Mouse (Mus musculus) neural tube, embryonic 12.5 days (tissue): ENCODE measurements around the gene Paf1. TPM values are rescaled to one million over a fixed set of nuclear protein-coding genes. Genes with fewer than 3 reads are reported as not detected.

Experiments used
- ATAC-seq: fragments of 200-750 bp; cut with Nextera tagmentation; 2 replicates; pipeline ENCODE4 v1.8.0; 2017; ENCODE audit warnings: low read depth, mild to moderate bottlenecking, moderate TSS enrichment, moderate library complexity; ENCODE audit not compliant: low FRiP score
- H3K27ac ChIP-seq: fragments of 300-500 bp; sonication (generic); 2 replicates; pipeline ENCODE4 v1.5.1; 2016
- H3K27me3 ChIP-seq: fragments of 300-500 bp; sonication (generic); replicated peaks from 2 replicates; pipeline ENCODE4 v1.6.1; 2016; ENCODE audit warnings: mild to moderate bottlenecking
- H3K36me3 ChIP-seq: fragments of 300-500 bp; sonication (generic); 2 replicates; pipeline ENCODE4 v1.6.1; 2016; ENCODE audit warnings: mild to moderate bottlenecking
- H3K4me1 ChIP-seq: fragments of 300-500 bp; sonication (generic); 2 replicates; pipeline ENCODE4 v1.6.1; 2016
- H3K4me2 ChIP-seq: fragments of 300-500 bp; sonication (generic); replicated peaks from 2 replicates; pipeline ENCODE4 v1.6.1; 2016; ENCODE audit warnings: mild to moderate bottlenecking
- H3K4me3 ChIP-seq: fragments of 300-500 bp; sonication (generic); 2 replicates; pipeline ENCODE4 v1.5.1; 2016
- H3K9ac ChIP-seq: fragments of 300-500 bp; sonication (generic); 2 replicates; pipeline ENCODE4 v1.6.1; 2016; ENCODE audit warnings: mild to moderate bottlenecking
- H3K9me3 ChIP-seq: fragments of 300-500 bp; sonication (generic); 2 replicates; pipeline ENCODE4 v1.6.1; 2016; ENCODE audit warnings: mild to moderate bottlenecking
- WGBS: fragments of 180-500 bp; shearing (Covaris S2); methylation state at CpG from one replicate; pipeline ENCODE4 v1.1.7; 2016; 5-methylcytosine and 5-hydroxymethylcytosine counted together
- polyA plus RNA-seq: library from polyadenylated mRNA; unstranded; fragments of >200 nt; fragmentation: Nextera tagmentation; extraction: Ambion mirVana; gene quantifications from 2 replicates; pipeline ENCODE4 v1.2.1, GENCODE M21; 2016

The Paf1 gene
- polyA plus RNA-seq, 1 experiment from 2014 or later, result 85.3 TPM

GRCm38 (mm10) chr7:28444344-28444974, 51.7 kb downstream of the Paf1 start:
- 85% methylated on average over 13 of the region's 13 CpGs for WGBS

GRCm38 (mm10) chr7:28446446-28446845, 53.7 kb downstream of the Paf1 start:
- WGBS, result 10% methylated on average over 12 of the region's 12 CpGs
- peaks cover 5% of the 10 kb centered on the region; the same call in 1 of the 2 replicates for H3K4me1 ChIP-seq
- H3K27ac ChIP-seq, result no peak overlapping the region
- no peak overlapping the region for H3K4me2 ChIP-seq
- no peaks in the 10 kb centered on the region for H3K36me3 ChIP-seq
- H3K9me3 ChIP-seq, result no peaks in the 10 kb centered on the region
- no peak overlapping the region for H3K9ac ChIP-seq
- no peak overlapping the region for H3K4me3 ChIP-seq
- ATAC-seq, result 0 out of 2 replicates have a peak, but pooled peaks have one; percentile 27
- peaks cover 4% of the 10 kb centered on the region; the same call in 1 of the 2 replicates for H3K27me3 ChIP-seq

More at GRCm38 (mm10) chr7:28444344-28444974, 51.7 kb downstream of the Paf1 start:
- Histone ChIP-seq H3K27me3 (peaks cover 4% of the 10 kb centered on the region; the same call in 1 of the 2 replicates), H3K36me3 (no peaks in the 10 kb centered on the region), H3K9ac (no peak overlapping the region), H3K4me2 (no peak overlapping the region), H3K27ac (no peak overlapping the region), H3K4me3 (no peak overlapping the region), H3K9me3 (no peaks in the 10 kb centered on the region), H3K4me1 (peaks cover 5% of the 10 kb centered on the region; the same call in 1 of the 2 replicates)
- no peak for ATAC-seq

- no peak overlapping the region for H3K4me3 ChIP-seq
- no peak overlapping the region for H3K4me2 ChIP-seq
- peaks cover 5% of the 10 kb centered on the region; the same call in 1 of the 2 replicates for H3K4me1 ChIP-seq
- H3K9ac ChIP-seq, result no peak overlapping the region
- no peak for ATAC-seq
- H3K36me3 ChIP-seq, result no peaks in the 10 kb centered on the region
- 14% methylated on average over 12 of the region's 12 CpGs for WGBS
- H3K9me3 ChIP-seq, result no peaks in the 10 kb centered on the region
- peaks cover 4% of the 10 kb centered on the region; the same call in 1 of the 2 replicates for H3K27me3 ChIP-seq
- no peak overlapping the region for H3K27ac ChIP-seq
Measured at GRCm38 (mm10) chr7:28447101-28447830, 54.5 kb downstream of the Paf1 start.

GRCm38 (mm10) chr7:28447865-28448820, 55.4 kb downstream of the Paf1 start:
- Histone ChIP-seq H3K4me3 (no peak overlapping the region), H3K27ac (no peak overlapping the region), H3K27me3 (peaks cover 4% of the 10 kb centered on the region; the same call in 1 of the 2 replicates), H3K4me1 (peaks cover 11% of the 10 kb centered on the region), H3K36me3 (no peaks in the 10 kb centered on the region), H3K4me2 (no peak overlapping the region), H3K9ac (no peak overlapping the region), H3K9me3 (no peaks in the 10 kb centered on the region)
- no peak for ATAC-seq
- WGBS, result 70% methylated on average over 13 of the region's 13 CpGs

Other genes with a start within 250 kb of the Paf1 start
- gene Fbl, start 223.2 kb upstream of the Paf1 start, polyA plus RNA-seq, result 118 and 135 TPM in 2 replicates
- 20.4 and 22.0 TPM in 2 replicates for gene Dyrk1b, start 213.5 kb upstream of the Paf1 start, polyA plus RNA-seq
- gene Eid2, start 125.1 kb upstream of the Paf1 start, polyA plus RNA-seq, result 27.7 and 31.9 TPM in 2 replicates
- 29.8 and 30.7 TPM in 2 replicates for gene Eid2b, start 115.2 kb upstream of the Paf1 start, polyA plus RNA-seq
- gene Selenov, start 101.8 kb upstream of the Paf1 start, polyA plus RNA-seq, result 0.68 and 1.1 TPM in 2 replicates
- 80.4 and 82.2 TPM in 2 replicates for gene Dll3, start 90.7 kb upstream of the Paf1 start, polyA plus RNA-seq
- 174 and 180 TPM in 2 replicates for gene Timm50, start 80.9 kb upstream of the Paf1 start, polyA plus RNA-seq
- gene Supt5, start 54.2 kb upstream of the Paf1 start, polyA plus RNA-seq, result 98.5 and 110 TPM in 2 replicates
- gene Rps16, start 42.3 kb upstream of the Paf1 start, polyA plus RNA-seq, result 540 and 574 TPM in 2 replicates
- 58.9 and 63.3 TPM in 2 replicates for gene Plekhg2, start 20.4 kb upstream of the Paf1 start, polyA plus RNA-seq
- gene Zfp36, start 12.7 kb upstream of the Paf1 start, polyA plus RNA-seq, result 5.6 and 6.5 TPM in 2 replicates
- gene Med29, start 243 bp upstream of the Paf1 start, polyA plus RNA-seq, result 42.9 and 43.9 TPM in 2 replicates
- gene Gmfg, start 44.5 kb downstream of the Paf1 start, polyA plus RNA-seq, result 6.6 and 8.1 TPM in 2 replicates
- gene Lrfn1, start 59.0 kb downstream of the Paf1 start, polyA plus RNA-seq, result 16.6 and 18.8 TPM in 2 replicates
- not detected in 2 replicates for gene Ifnl2, start 117.5 kb downstream of the Paf1 start, polyA plus RNA-seq
- gene Ifnl3, start 129.9 kb downstream of the Paf1 start, polyA plus RNA-seq, result not detected in 2 replicates
- gene Sycn, start 147.9 kb downstream of the Paf1 start, polyA plus RNA-seq, result not detected in 2 replicates
- gene Nccrp1, start 154.3 kb downstream of the Paf1 start, polyA plus RNA-seq, result not detected in 2 replicates
- 33.1 and 35.0 TPM in 2 replicates for gene Samd4b, start 205.2 kb downstream of the Paf1 start, polyA plus RNA-seq
- 29.3 and 31.7 TPM in 2 replicates for gene Pak4, start 205.2 kb downstream of the Paf1 start, polyA plus RNA-seq
- gene Acp7, start 238.4 kb downstream of the Paf1 start, polyA plus RNA-seq, result not detected in 2 replicates